Mouse (Mus musculus) liver, embryonic 14.5 days (tissue): ENCODE data around the gene Crip1. TPM values are rescaled to one million over a fixed set of nuclear protein-coding genes. Genes with fewer than 3 reads are reported as not detected.
A peak's percentile ranks its signal among the peaks of the same experiment; 100 is the strongest.

Experiments used
- ATAC-seq: fragments of 200-750 bp; cut with Nextera tagmentation; 2 replicates; pipeline ENCODE4 v1.8.0; 2017; ENCODE audit warnings: moderate number of reproducible peaks, mild to moderate bottlenecking, moderate library complexity; ENCODE audit not compliant: insufficient read depth
- DNase-seq, 3 experiments: peaks; one replicate each; pipeline ENCODE4 v3.0.0-alpha.2; 2012 to 2013; ENCODE audit warnings: low read depth in 3 of 3, low spot score in 3 of 3
- H3K27ac ChIP-seq: fragments of 300-500 bp; sonication (generic); 2 replicates; pipeline ENCODE4 v1.5.1; 2014; ENCODE audit warnings: moderate library complexity, mild to moderate bottlenecking, control low read depth, inconsistent platforms
- H3K27me3 ChIP-seq: fragments of 300-500 bp; sonication (generic); 2 replicates; pipeline ENCODE4 v1.6.1; 2014; ENCODE audit warnings: mild to moderate bottlenecking, low read length, moderate library complexity; ENCODE audit not compliant: control insufficient read depth, insufficient read depth
- H3K36me3 ChIP-seq: fragments of 300-500 bp; sonication (generic); replicated peaks from 2 replicates; pipeline ENCODE4 v1.6.1; 2014; ENCODE audit warnings: low read depth; ENCODE audit not compliant: control insufficient read depth, insufficient read depth
- H3K4me1 ChIP-seq, 2 experiments: fragments of 200-500 bp in 1 of 2; fragments of 300-500 bp in 1 of 2; sonication (generic) in 1 of 2; replicated peaks; 2 replicates each; pipeline ENCODE4 v1.6.1; 2012 to 2014; ENCODE audit warnings: antibody characterized with exemption in 1 of 2, inconsistent platforms in 1 of 2, low read length in 1 of 2; ENCODE audit not compliant: control insufficient read depth in 2 of 2, insufficient read depth in 2 of 2
- H3K4me2 ChIP-seq: fragments of 300-500 bp; sonication (generic); 2 replicates; pipeline ENCODE4 v1.6.1; 2014; ENCODE audit warnings: low read depth, mild to moderate bottlenecking, control low read depth, moderate library complexity
- H3K4me3 ChIP-seq, 2 experiments: fragments of 200-500 bp in 1 of 2; fragments of 300-500 bp in 1 of 2; sonication (generic) in 1 of 2; 2 replicates each; pipeline ENCODE4 v1.5.1; 2012 to 2014; ENCODE audit warnings: low read depth in 2 of 2, low read length in 2 of 2, mild to moderate bottlenecking in 2 of 2, control low read depth in 1 of 2, inconsistent platforms in 1 of 2, moderate library complexity in 1 of 2; ENCODE audit not compliant: insufficient read depth in 1 of 2
- H3K9ac ChIP-seq: fragments of 300-500 bp; sonication (generic); replicated peaks from 2 replicates; pipeline ENCODE4 v1.6.1; 2014; ENCODE audit warnings: mild to moderate bottlenecking, control low read depth, moderate library complexity
- H3K9me3 ChIP-seq: fragments of 300-500 bp; sonication (generic); 2 replicates; pipeline ENCODE4 v1.6.1; 2016; ENCODE audit warnings: low read length, mixed read lengths; ENCODE audit not compliant: control insufficient read depth
- CTCF ChIP-seq: IDR thresholded peaks from 2 replicates; pipeline ENCODE4 v1.5.1; 2016; ENCODE audit warnings: antibody characterized with exemption, low read depth, control low read depth
- EP300 ChIP-seq: IDR thresholded peaks from 2 replicates; pipeline ENCODE4 v1.6.1; 2016; ENCODE audit warnings: antibody characterized with exemption, low read depth
- WGBS: fragments of 180-500 bp; shearing (Covaris S2); extraction: QIAGEN DNeasy Blood & Tissue Kit; methylation state at CpG from one replicate; pipeline ENCODE4 v1.1.7; 2014; ENCODE audit not compliant: insufficient replicate concordance; 5-methylcytosine and 5-hydroxymethylcytosine counted together
- polyA plus RNA-seq, 2 experiments: library from polyadenylated mRNA; depleted of rRNA in 1 of 2; stranded (reverse) in 1 of 2; unstranded in 1 of 2; fragments of >200 nt; fragmentation: Nextera tagmentation in 1 of 2; extraction: Ambion mirVana in 1 of 2; gene quantifications; 2 replicates each; pipeline versions ENCODE4 v1.2.1 to v1.2.3; 2012 to 2014

Crip1 gene
- polyA plus RNA-seq, 2 experiments, result 87.7 to 101 TPM

GRCm38 (mm10) chr12:113151046-113151445 is 4.9 kb downstream of the Crip1 start:
- Histone ChIP-seq H3K4me1 (peaks cover 23 to 28% of the 10 kb centered on the region in 2 experiments), H3K4me2 (no peak overlapping the region; the same call in 1 of the 2 replicates), H3K9me3 (no peaks in the 10 kb centered on the region), H3K36me3 (no peaks in the 10 kb centered on the region), H3K27ac (no peak overlapping the region), H3K4me3 (no peak overlapping the region), H3K27me3 (peaks cover 20% of the 10 kb centered on the region), H3K9ac (no peak overlapping the region)
- WGBS, result 45% methylated on average over 8 of the region's 8 CpGs
- no peak for DNase-seq
- TF ChIP-seq EP300 (no peak), CTCF (no peak)
- ATAC-seq, result no peak

GRCm38 (mm10) chr12:113151661-113152271 is 5.7 kb downstream of the Crip1 start:
- ATAC-seq (no peak), DNase-seq (no peak)
- H3K27ac ChIP-seq, result no peak overlapping the region
- WGBS, result 2% methylated on average over 36 of the region's 36 CpGs
- H3K9ac ChIP-seq, result peak overlapping the region; percentile 31
- TF ChIP-seq EP300 (no peak), CTCF (no peak)
- H3K9me3 ChIP-seq, result no peaks in the 10 kb centered on the region
- peaks cover 24 to 29% of the 10 kb centered on the region in 2 experiments for H3K4me1 ChIP-seq
- peak overlapping the region; percentile 45 to 52 for H3K4me3 ChIP-seq
- H3K4me2 ChIP-seq, result peak overlapping the region; percentile 82
- no peaks in the 10 kb centered on the region for H3K36me3 ChIP-seq
- peaks cover 16% of the 10 kb centered on the region for H3K27me3 ChIP-seq

GRCm38 (mm10) chr12:113152272-113152661 is 6.2 kb downstream of the Crip1 start:
- peak overlapping the region; percentile 45 to 52 for H3K4me3 ChIP-seq
- WGBS, result 5% methylated on average over 19 of the region's 19 CpGs
- H3K9me3 ChIP-seq, result no peaks in the 10 kb centered on the region
- DNase-seq, result no peak
- H3K27me3 ChIP-seq, result peaks cover 15% of the 10 kb centered on the region
- no peak for ATAC-seq
- H3K4me2 ChIP-seq, result peak overlapping the region; percentile 82
- peaks cover 29 to 31% of the 10 kb centered on the region in 2 experiments for H3K4me1 ChIP-seq
- H3K9ac ChIP-seq, result peak overlapping the region; percentile 31
- no peak for TF ChIP-seq CTCF
- no peak for TF ChIP-seq EP300
- H3K27ac ChIP-seq, result no peak overlapping the region
- no peaks in the 10 kb centered on the region for H3K36me3 ChIP-seq

- no peaks in the 10 kb centered on the region for H3K9me3 ChIP-seq
- H3K27ac ChIP-seq, result no peak overlapping the region
- WGBS, result 75% methylated on average over 6 of the region's 6 CpGs
- no peak overlapping the region for H3K9ac ChIP-seq
- ATAC-seq, result no peak
- H3K4me1 ChIP-seq, result peaks cover 29 to 31% of the 10 kb centered on the region in 2 experiments
- DNase-seq, result no peak
- no peaks in the 10 kb centered on the region for H3K36me3 ChIP-seq
- no peak for TF ChIP-seq CTCF
- no peak for TF ChIP-seq EP300
- H3K4me2 ChIP-seq, result peak overlapping the region; percentile 82; the same call in 1 of the 2 replicates
- H3K27me3 ChIP-seq, result peaks cover 15% of the 10 kb centered on the region
- H3K4me3 ChIP-seq, result no peak overlapping the region
Observed at GRCm38 (mm10) chr12:113152991-113153525, 6.9 kb downstream of the Crip1 start.

GRCm38 (mm10) chr12:113153971-113154370 is 7.9 kb downstream of the Crip1 start:
- Histone ChIP-seq H3K36me3 (no peaks in the 10 kb centered on the region), H3K9ac (no peak overlapping the region), H3K4me3 (no peak overlapping the region), H3K9me3 (no peaks in the 10 kb centered on the region), H3K27me3 (peaks cover 15% of the 10 kb centered on the region), H3K27ac (no peak overlapping the region), H3K4me1 (peaks cover 22 to 23% of the 10 kb centered on the region in 2 experiments), H3K4me2 (no peak overlapping the region)
- ATAC-seq (no peak), DNase-seq (no peak)
- 78% methylated on average over 7 of the region's 7 CpGs for WGBS
- TF ChIP-seq CTCF (no peak), EP300 (no peak)
